Mouse (Mus musculus): Measurements from ENCODE around the gene Pard6a.

The Pard6a gene

GRCm38 (mm10) chr8:105700566-105700965 lies 382 bp upstream of the Pard6a start:
- peak; percentile 83 for DNase-seq (ENCODE audit: low read depth, low spot score)

- peak; percentile 65 for DNase-seq (ENCODE audit: low read depth, low spot score)
Observed at GRCm38 (mm10) chr8:105702001-105702401, 1.1 kb downstream of the Pard6a start.

- peak; percentile 57 for DNase-seq (ENCODE audit: low read depth, low spot score)
Observed at GRCm38 (mm10) chr8:105702731-105703415, 1.9 kb downstream of the Pard6a start.

GRCm38 (mm10) chr8:105704146-105704812 lies 3.3 kb downstream of the Pard6a start:
- no peak for DNase-seq (ENCODE audit: low read depth, low spot score)

- DNase-seq (ENCODE audit: low read depth, low spot score) = peak; percentile 93
Observed at GRCm38 (mm10) chr8:105704955-105705354, 4.0 kb downstream of the Pard6a start.

- DNase-seq (ENCODE audit: low read depth, low spot score) = no peak
Observed at GRCm38 (mm10) chr8:105706426-105706825, 5.5 kb downstream of the Pard6a start.

- peak; percentile 97 for DNase-seq (ENCODE audit: low read depth, low spot score)
Observed at GRCm38 (mm10) chr8:105707498-105708403, 6.8 kb downstream of the Pard6a start, which contains the start of the genes 4933405L10Rik and Enkd1. TSS of gene 4933405L10Rik (plus strand) at chr8:105707655. TSS of gene Enkd1 (minus strand) at chr8:105708210.

- DNase-seq (ENCODE audit: low read depth, low spot score) = no peak
Observed at GRCm38 (mm10) chr8:105708675-105709074, 7.7 kb downstream of the Pard6a start.

GRCm38 (mm10) chr8:105709317-105709716 lies 8.4 kb downstream of the Pard6a start:
- DNase-seq (ENCODE audit: low read depth, low spot score) = no peak

GRCm38 (mm10) chr8:105712286-105712685 lies 11.3 kb downstream of the Pard6a start:
- no peak for DNase-seq (ENCODE audit: low read depth, low spot score)

- peak; percentile 92 for DNase-seq (ENCODE audit: low read depth, low spot score)
Observed at GRCm38 (mm10) chr8:105714139-105714538, 13.2 kb downstream of the Pard6a start.

GRCm38 (mm10) chr8:105715042-105715441 lies 14.1 kb downstream of the Pard6a start:
- DNase-seq (ENCODE audit: low read depth, low spot score) = no peak

- no peak for DNase-seq (ENCODE audit: low read depth, low spot score)
Observed at GRCm38 (mm10) chr8:105716302-105716945, 15.5 kb downstream of the Pard6a start.

- DNase-seq (ENCODE audit: low read depth, low spot score) = no peak
Observed at GRCm38 (mm10) chr8:105719637-105720036, 18.7 kb downstream of the Pard6a start.

GRCm38 (mm10) chr8:105722861-105723260 lies 21.9 kb downstream of the Pard6a start:
- DNase-seq (ENCODE audit: low read depth, low spot score) = no peak

GRCm38 (mm10) chr8:105725726-105726125 lies 24.8 kb downstream of the Pard6a start:
- no peak for DNase-seq (ENCODE audit: low read depth, low spot score)

- DNase-seq (ENCODE audit: low read depth, low spot score) = no peak
Observed at GRCm38 (mm10) chr8:105727397-105728124, 26.6 kb downstream of the Pard6a start.

GRCm38 (mm10) chr8:105732186-105732585 lies 31.2 kb downstream of the Pard6a start:
- DNase-seq (ENCODE audit: low read depth, low spot score) = no peak

- DNase-seq (ENCODE audit: low read depth, low spot score) = no peak
Observed at GRCm38 (mm10) chr8:105739216-105739615, 38.3 kb downstream of the Pard6a start.

- no peak for DNase-seq (ENCODE audit: low read depth, low spot score)
Observed at GRCm38 (mm10) chr8:105743301-105743700, 42.4 kb downstream of the Pard6a start.

GRCm38 (mm10) chr8:105750606-105751005 lies 49.7 kb downstream of the Pard6a start:
- DNase-seq (ENCODE audit: low read depth, low spot score) = peak; percentile 66

All from brain, adult 2 months (tissue).